Mouse (Mus musculus): Measurements from ENCODE around the gene Bcl10.

GRCm38 (mm10) chr3:145944348-145944747, 21.7 kb downstream of the Bcl10 start:
- TF ChIP-seq CTCF (IDR thresholded peaks at IDR 0.05; ENCODE audit: borderline replicate concordance, insufficient read depth, low read depth, low read length) (no peak), POLR2A (IDR thresholded peaks at IDR 0.05; ENCODE audit: borderline replicate concordance, insufficient read depth, low read length) (no peak)

Data from cerebellum, adult 2 months (tissue).